Mouse (Mus musculus) stomach, postnatal 0 days (tissue): Measurements from ENCODE around the gene Mylk2. TPM values are rescaled to one million over a fixed set of nuclear protein-coding genes. Genes with fewer than 3 reads are reported as not detected.
A peak's percentile ranks its signal among the peaks of the same experiment; 100 is the strongest.

Experiments
- ATAC-seq: fragments of 200-750 bp; cut with Nextera tagmentation; 2 replicates; pipeline ENCODE4 v1.8.0; 2017; ENCODE audit not compliant: low FRiP score, low TSS enrichment
- DNase-seq: peaks from one replicate; pipeline ENCODE4 v3.0.0-alpha.2; 2016; ENCODE audit warnings: low spot score
- H3K27ac ChIP-seq: fragments of 300-500 bp; sonication (generic); replicated peaks from 2 replicates; pipeline ENCODE4 v1.5.1; 2014; ENCODE audit warnings: mild to moderate bottlenecking, control low read depth
- H3K27me3 ChIP-seq: fragments of 300-500 bp; sonication (generic); 2 replicates; pipeline ENCODE4 v1.6.1; 2014; ENCODE audit warnings: low read length; ENCODE audit not compliant: control insufficient read depth, insufficient read depth
- H3K36me3 ChIP-seq: fragments of 300-500 bp; sonication (generic); 2 replicates; pipeline ENCODE4 v1.6.1; 2014; ENCODE audit warnings: low read length, mixed read lengths; ENCODE audit not compliant: control insufficient read depth, insufficient read depth
- H3K4me1 ChIP-seq: fragments of 300-500 bp; sonication (generic); replicated peaks from 2 replicates; pipeline ENCODE4 v1.6.1; 2014; ENCODE audit warnings: antibody characterized with exemption; ENCODE audit not compliant: control insufficient read depth, insufficient read depth
- H3K4me2 ChIP-seq: fragments of 300-500 bp; sonication (generic); replicated peaks from 2 replicates; pipeline ENCODE4 v1.6.1; 2014; ENCODE audit warnings: low read depth, mild to moderate bottlenecking, control low read depth, moderate library complexity
- H3K4me3 ChIP-seq: fragments of 300-500 bp; sonication (generic); 2 replicates; pipeline ENCODE4 v1.5.1; 2014; ENCODE audit warnings: low read depth, low read length, control low read depth
- H3K9ac ChIP-seq: fragments of 300-500 bp; sonication (generic); 2 replicates; pipeline ENCODE4 v1.6.1; 2014; ENCODE audit warnings: mild to moderate bottlenecking, low read length, control low read depth, mixed read lengths
- H3K9me3 ChIP-seq: fragments of 300-500 bp; sonication (generic); 2 replicates; pipeline ENCODE4 v1.6.1; 2016; ENCODE audit warnings: low read length; ENCODE audit not compliant: control insufficient read depth
- CTCF ChIP-seq: IDR thresholded peaks from 2 replicates; pipeline ENCODE4 v1.5.1; 2016; ENCODE audit warnings: antibody characterized with exemption, low read depth, mild to moderate bottlenecking, moderate library complexity
- EP300 ChIP-seq: optimal IDR thresholded peaks from 2 replicates; pipeline ENCODE3; 2016; ENCODE audit warnings: antibody characterized with exemption
- WGBS: fragments of 180-500 bp; shearing (Covaris S2); extraction: QIAGEN DNeasy Blood & Tissue Kit; methylation state at CpG from one replicate; pipeline ENCODE4 v1.1.7; 2014; 5-methylcytosine and 5-hydroxymethylcytosine counted together
- polyA plus RNA-seq: library from polyadenylated mRNA; unstranded; fragments of >200 nt; fragmentation: Nextera tagmentation; extraction: Ambion mirVana; gene quantifications from 2 replicates; pipeline ENCODE4 v1.2.1, GENCODE M21; 2015

Gene Mylk2
- polyA plus RNA-seq, 1 experiment from 2014 or later = 0.02 TPM

- no peaks in the 10 kb centered on the region for H3K9me3 ChIP-seq
- H3K36me3 ChIP-seq = no peaks in the 10 kb centered on the region
- H3K4me1 ChIP-seq = no peaks in the 10 kb centered on the region
- DNase-seq = no peak
- H3K4me2 ChIP-seq = no peak overlapping the region
- WGBS = 32% methylated on average over 7 of the region's 7 CpGs
- no peak overlapping the region for H3K27ac ChIP-seq
- ATAC-seq = no peak
- peaks cover 20% of the 10 kb centered on the region; the same call in 1 of the 2 replicates for H3K27me3 ChIP-seq
- no peak overlapping the region for H3K9ac ChIP-seq
- H3K4me3 ChIP-seq = no peak overlapping the region
- TF ChIP-seq EP300 (no peak), CTCF (no peak)
Measured at GRCm38 (mm10) chr2:152941776-152942175, 30.6 kb downstream of the Mylk2 start.

DNA sequence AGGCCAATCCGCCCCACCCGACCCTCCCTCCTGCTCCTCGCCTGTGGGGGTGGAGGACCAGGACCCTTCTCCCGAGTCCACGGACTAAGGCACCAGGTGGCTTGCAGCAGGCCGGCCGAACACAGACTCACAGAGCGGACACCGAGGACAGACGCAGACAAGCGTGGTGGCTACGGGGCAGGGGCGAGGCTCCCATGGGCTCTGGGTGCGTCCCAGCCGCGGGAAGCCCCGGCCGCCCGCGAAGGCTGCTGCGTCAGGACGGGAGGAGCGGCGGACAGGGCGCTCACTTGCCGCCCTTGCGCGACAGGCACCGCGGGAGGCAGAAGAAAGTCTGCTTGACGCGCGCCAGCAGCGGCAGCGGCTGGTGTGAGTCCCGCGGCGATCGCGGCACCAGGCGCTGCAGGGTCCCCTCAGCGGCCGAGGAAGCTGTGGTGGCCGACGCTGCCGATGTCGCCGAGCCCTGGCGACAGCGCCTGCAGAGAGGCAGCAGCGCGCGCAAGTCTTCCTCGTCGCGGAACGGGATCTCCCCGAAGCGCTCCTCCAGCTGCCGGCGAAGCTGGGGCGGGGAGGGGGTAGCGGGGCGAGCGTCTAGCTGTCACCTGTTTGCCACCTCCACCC, 31.9 kb downstream of the Mylk2 start:
- ATAC-seq = no peak
- Histone ChIP-seq H3K9me3 (no peaks in the 10 kb centered on the region), H3K4me1 (no peaks in the 10 kb centered on the region), H3K27me3 (peaks cover 20% of the 10 kb centered on the region; the same call in 1 of the 2 replicates), H3K4me3 (peak overlapping the region; percentile 27), H3K4me2 (peak overlapping the region; percentile 59), H3K36me3 (no peaks in the 10 kb centered on the region), H3K27ac (no peak overlapping the region), H3K9ac (no peak overlapping the region)
- TF ChIP-seq CTCF = no peak
- DNase-seq = no peak
- WGBS = 1% methylated on average over 56 of the region's 65 CpGs

DNA sequence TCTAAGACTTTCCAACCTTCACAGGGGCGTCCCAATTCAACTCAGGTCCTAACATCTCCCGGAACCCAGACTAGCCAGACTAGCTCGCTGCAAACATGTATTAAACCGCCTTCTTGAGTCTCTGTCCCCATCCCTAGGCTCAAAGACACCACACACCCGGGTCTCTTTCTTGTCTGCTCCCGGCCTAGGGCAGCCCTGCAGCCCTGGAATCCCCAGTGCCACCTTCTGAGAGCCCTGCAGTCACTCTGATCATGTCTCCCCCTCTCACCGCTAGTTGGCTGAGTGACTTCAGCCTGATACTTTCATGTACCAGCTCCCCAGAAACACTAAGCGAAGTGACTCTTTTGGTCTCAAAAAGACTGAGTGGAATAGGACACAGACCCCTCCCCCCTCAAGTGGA, 32.4 kb downstream of the Mylk2 start:
- TF ChIP-seq CTCF = no peak
- TF ChIP-seq EP300 = no peak
- ATAC-seq = no peak
- no peaks in the 10 kb centered on the region for H3K36me3 ChIP-seq
- H3K4me1 ChIP-seq = no peaks in the 10 kb centered on the region
- H3K4me2 ChIP-seq = peak overlapping the region; percentile 59; the same call in 1 of the 2 replicates
- no peak overlapping the region for H3K27ac ChIP-seq
- WGBS = 10% methylated on average over 8 of the region's 8 CpGs
- no peak for DNase-seq
- peak overlapping the region; percentile 27; the same call in 1 of the 2 replicates for H3K4me3 ChIP-seq
- H3K9ac ChIP-seq = no peak overlapping the region
- no peaks in the 10 kb centered on the region for H3K9me3 ChIP-seq
- H3K27me3 ChIP-seq = peaks cover 20% of the 10 kb centered on the region; the same call in 1 of the 2 replicates

DNA sequence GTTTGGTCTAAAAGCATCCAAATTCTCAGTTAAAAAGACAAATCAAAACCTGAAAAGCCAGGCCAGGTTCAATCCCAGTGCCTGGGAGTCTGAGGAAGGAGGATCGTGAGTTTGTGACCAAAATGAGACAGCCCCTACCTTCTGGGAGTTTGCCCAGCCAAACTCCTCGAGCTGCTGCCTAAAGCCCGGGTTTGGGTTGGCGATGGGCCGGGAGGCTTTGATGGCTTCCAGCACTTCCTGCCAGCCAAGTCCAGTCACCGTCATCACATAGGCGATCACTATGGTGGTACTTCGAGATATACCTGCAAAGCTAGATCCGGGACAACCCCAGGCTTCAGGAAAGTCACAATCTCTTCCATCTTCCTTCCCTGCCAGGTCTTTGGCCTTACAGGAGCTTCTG, 32.9 kb downstream of the Mylk2 start:
- Histone ChIP-seq H3K27me3 (peaks cover 20% of the 10 kb centered on the region; the same call in 1 of the 2 replicates), H3K9ac (no peak overlapping the region), H3K4me2 (no peak overlapping the region), H3K27ac (no peak overlapping the region), H3K4me3 (no peak overlapping the region), H3K9me3 (no peaks in the 10 kb centered on the region), H3K4me1 (no peaks in the 10 kb centered on the region), H3K36me3 (no peaks in the 10 kb centered on the region)
- ATAC-seq (no peak), DNase-seq (no peak)
- TF ChIP-seq EP300 = no peak
- 64% methylated on average over 9 of the region's 9 CpGs for WGBS

GRCm38 (mm10) chr2:152947098-152947497, 35.9 kb downstream of the Mylk2 start:
- Histone ChIP-seq H3K27ac (no peak overlapping the region), H3K36me3 (no peaks in the 10 kb centered on the region), H3K27me3 (peaks cover 19% of the 10 kb centered on the region; the same call in 1 of the 2 replicates), H3K4me2 (no peak overlapping the region), H3K4me3 (no peak overlapping the region), H3K4me1 (0 out of 2 replicates have a peak, but pooled peaks cover 2% of the 10 kb centered on the region), H3K9me3 (no peaks in the 10 kb centered on the region), H3K9ac (no peak overlapping the region)
- ATAC-seq (no peak), DNase-seq (no peak)
- 25% methylated on average over 7 of the region's 7 CpGs for WGBS
- no peak for TF ChIP-seq CTCF

GRCm38 (mm10) chr2:152948438-152949020, 37.4 kb downstream of the Mylk2 start:
- TF ChIP-seq EP300 (no peak), CTCF (no peak)
- no peak overlapping the region for H3K9ac ChIP-seq

More at GRCm38 (mm10) chr2:152948438-152949020, 37.4 kb downstream of the Mylk2 start:
- Histone ChIP-seq H3K27ac (no peak overlapping the region), H3K4me2 (no peak overlapping the region), H3K27me3 (peaks cover 11% of the 10 kb centered on the region; the same call in 1 of the 2 replicates), H3K36me3 (no peaks in the 10 kb centered on the region), H3K9me3 (no peaks in the 10 kb centered on the region), H3K4me1 (0 out of 2 replicates have a peak, but pooled peaks cover 2% of the 10 kb centered on the region), H3K4me3 (no peak overlapping the region)
- ATAC-seq = no peak
- no peak for DNase-seq
- WGBS = 86% methylated on average over 5 of the region's 5 CpGs
